Mouse (Mus musculus) urinary bladder, postnatal 36 days (tissue): Measurements from ENCODE around the gene B4galt5.

ENCODE experiments used
- DNase-seq, 2 experiments: peaks; one replicate each; pipeline ENCODE4 v3.0.0; 2022; ENCODE audit warnings: low spot score in 2 of 2, mixed read lengths in 1 of 2

Gene B4galt5

DNA sequence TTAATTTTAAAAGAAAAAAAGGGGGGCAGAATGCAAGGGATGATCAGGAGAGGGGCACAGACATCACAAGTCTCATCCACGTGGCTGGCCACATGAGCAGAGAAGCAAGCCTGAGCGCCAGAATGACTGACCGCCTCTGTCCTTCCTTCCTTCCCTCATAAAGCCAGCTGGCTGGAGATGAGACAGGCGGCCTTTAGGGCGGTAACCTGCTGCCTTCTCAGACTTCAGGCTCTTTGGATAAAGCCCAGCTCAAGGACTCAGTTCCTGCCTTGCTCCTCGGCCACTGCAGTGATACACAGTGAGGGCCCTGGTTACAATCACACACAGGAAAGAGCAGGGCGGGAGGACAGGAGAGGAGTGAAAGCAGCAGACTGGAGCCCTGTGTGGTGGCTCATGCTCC lies 94.8 kb downstream of the B4galt5 start:
- DNase-seq: peak; percentile 57 to 79

DNA sequence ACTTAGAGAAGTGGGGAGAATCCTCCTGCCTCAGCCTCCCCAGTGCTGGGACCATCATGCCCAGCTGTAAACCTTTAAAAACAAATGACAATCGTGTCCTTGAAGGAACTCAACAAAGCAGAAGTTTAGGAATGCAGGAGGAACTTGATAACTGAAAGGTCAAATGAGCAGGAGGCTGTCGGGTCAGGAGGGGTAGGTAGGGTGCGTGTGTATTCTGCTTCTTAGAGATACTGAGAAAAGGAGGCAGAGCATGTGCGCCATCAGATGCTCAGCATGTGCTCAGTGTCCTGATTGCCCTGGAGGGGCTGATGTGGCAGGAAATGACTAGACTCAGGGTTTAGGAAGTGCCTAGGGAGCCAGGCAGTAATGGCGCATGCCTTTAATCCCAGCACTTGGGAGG lies 95.5 kb downstream of the B4galt5 start:
- no peak for DNase-seq

DNA sequence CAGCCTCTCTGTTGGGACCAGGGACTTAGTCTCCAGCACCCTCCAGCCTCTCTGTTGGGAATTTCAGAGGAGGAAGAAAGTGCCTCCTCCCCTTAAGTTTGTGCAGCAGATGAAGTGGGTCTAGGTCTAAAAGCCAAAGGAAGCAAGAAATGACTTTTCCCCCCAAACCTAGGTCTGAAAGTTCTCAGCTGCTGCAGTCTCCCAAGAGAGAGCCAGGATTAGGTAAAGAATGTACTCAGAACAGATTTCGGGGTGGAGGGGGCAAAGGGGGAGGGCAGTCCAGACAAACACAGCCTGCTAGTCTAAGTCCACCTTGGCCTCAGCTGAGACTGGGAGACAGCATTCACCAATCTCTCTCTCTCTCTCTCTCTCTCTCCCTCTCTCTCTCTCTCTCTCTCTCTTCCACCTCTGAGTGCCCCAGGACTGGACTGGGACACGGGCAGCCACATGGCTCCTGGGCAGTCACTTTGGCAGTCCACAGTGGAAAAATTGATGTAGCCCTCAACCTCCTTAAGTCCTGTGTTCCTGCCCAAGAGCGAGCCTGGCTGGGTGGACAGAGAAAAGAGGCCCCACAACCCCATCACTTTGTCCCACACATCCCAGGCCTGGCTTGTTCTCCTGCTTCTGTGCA lies 96.8 kb downstream of the B4galt5 start:
- no peak for DNase-seq

DNA sequence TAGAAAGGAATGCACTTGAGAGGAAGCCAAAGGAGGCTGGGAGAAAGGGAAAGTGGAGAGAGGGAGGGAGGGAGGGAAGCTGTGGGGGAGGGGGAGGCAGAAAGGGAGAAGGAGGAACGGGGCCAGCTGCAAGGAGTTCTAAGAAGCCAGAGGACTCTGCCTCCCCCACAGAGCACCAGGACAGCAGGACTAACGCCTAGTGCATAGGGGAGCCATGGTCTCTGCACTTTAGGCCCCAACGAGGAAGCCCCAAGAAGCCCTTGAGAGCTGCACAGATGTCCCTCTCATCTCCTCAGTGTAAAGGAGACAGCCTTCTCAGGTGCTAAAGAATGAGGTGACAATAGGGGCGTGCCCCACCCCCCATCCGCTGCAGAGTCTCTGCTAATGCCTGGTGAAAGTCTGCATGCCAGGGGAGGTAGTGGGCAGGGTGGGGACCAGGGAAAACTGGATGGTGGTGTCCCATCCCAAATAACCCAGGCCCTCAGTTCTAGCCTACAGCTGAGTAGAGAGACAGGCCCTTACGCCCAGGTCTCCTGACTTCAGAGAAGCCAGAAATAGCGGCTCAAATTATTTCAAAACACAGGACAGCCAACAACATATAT lies 98.1 kb downstream of the B4galt5 start:
- peak in 1 of 2 experiments; percentile 43 for DNase-seq

DNA sequence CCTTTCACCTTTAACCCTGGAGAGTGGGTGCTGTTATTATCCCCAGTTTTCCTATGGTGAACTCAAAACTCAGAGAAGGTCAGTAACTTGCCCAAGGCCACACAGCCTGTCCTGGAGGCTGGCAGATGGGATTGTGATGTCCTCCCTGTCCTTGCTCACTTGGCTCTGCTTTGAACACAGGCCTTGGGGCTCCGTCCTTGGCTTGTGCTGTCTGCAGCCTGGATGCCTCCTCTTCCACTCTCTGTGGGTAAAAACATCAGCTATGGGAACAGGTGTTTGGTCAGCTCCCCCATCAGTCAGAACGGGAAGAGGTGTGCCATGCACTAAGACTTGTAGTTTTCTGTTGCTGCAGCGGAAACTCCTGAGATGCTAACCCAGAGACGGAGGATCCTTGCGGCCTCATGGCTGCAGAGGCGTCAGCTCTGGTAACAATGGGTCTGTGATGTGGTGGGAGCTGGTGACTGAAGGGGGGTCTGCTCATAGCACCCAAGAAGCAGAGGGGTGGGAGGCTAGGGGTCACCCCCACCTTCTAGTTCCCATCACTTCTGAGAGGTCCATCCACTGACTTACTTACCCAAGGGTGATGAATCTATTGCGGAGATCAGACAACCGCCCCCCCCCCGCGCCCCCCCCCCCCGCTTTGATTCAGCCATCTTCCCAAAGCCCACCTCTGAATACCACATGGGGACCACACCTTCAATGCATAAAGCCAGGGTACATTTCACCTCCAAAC lies 98.8 kb downstream of the B4galt5 start:
- no peak for DNase-seq

DNA sequence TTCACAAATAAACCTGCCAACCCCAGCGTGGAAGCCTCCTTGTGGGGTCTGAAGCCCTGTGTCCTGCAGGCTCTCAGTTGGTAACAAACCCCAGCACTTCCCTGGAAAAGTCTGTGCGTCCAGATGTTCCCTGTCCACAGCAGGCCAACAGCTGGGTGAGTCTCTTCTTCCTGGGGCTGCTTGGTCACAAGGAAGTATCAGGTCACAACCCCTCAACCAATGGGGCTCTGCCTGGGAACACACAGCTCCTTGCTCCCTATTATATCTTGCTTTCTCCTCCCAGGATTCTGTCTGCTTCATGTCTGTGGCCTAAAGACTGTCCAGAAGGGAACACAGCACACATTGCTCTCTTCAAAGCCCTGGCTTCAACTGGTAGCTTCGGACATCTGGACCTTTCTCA lies 99.4 kb downstream of the B4galt5 start:
- DNase-seq: no peak
